Mouse (Mus musculus) common myeloid progenitor, adult 5-6 weeks (primary cell): ENCODE results near the gene Kdelr1. TPM values are rescaled to one million over a fixed set of nuclear protein-coding genes. Genes with fewer than 3 reads are reported as not detected.
"Not testable (repeated sequence)": the region's sequence is repeated elsewhere in the genome, so short reads cannot be mapped to it uniquely, and the experiment has no call there.

Experiments used
- ATAC-seq: replicated peaks from 2 replicates; pipeline ENCODE4 v1.8.0; 2016; ENCODE audit warnings: low read depth, mild to moderate bottlenecking, moderate TSS enrichment, inconsistent platforms; ENCODE audit not compliant: poor library complexity, severe bottlenecking
- total RNA-seq: library from RNA; stranded (forward); fragments of 200-1000, 187-1606 nt; gene quantifications from 2 replicates; pipeline ENCODE4 v1.2.3, GENCODE M21; 2017

The Kdelr1 gene
- total RNA-seq, 1 experiment from 2014 or later = 75.5 TPM

DNA sequence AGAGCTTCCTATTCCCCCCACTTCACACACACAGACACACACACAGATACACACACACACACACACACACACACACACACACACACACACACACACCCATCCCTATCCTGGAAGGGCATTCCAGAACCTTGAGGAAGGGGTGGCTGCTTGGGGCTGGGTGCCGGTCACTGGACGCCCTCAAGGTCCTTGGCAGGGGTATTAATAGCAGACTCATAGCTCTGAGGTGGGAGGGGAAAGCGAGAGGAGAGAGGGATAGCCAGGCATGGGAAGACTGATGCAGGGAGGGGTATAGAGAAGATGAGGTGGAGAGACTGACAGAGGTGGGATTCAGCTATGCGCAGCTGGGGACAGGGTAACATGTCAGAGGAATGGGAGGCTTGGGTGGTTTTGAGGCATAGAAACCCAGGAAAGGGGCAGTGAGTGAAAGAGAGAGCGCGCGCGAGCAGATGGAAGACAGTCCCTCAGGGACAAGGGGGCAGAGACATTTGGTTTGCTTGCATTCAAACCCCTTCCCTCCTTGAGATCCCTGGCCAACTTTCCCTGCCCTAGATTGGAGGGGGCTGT is 3.4 kb upstream of the Kdelr1 start:
- no peak for ATAC-seq

DNA sequence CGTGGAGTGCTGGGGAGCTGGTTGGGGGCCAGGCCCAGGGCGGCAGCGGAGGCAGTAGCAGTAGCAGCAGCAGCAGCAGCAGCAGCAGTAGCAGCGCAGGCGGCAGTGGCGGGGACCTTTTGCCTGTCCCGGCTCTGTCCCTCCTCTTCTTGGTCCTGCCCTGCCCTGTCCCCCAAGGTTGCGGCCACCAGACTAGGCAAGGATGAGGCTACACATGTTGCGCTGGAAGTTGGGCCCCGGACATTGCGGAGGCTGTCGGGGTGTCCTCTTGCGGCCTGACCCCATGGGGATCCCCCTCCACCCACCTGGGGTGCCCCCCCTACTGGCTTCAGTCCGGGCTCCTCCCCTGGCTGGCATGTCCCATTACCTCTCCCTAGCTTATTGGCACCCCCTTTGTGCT is 2.8 kb upstream of the Kdelr1 start:
- ATAC-seq = no peak

DNA sequence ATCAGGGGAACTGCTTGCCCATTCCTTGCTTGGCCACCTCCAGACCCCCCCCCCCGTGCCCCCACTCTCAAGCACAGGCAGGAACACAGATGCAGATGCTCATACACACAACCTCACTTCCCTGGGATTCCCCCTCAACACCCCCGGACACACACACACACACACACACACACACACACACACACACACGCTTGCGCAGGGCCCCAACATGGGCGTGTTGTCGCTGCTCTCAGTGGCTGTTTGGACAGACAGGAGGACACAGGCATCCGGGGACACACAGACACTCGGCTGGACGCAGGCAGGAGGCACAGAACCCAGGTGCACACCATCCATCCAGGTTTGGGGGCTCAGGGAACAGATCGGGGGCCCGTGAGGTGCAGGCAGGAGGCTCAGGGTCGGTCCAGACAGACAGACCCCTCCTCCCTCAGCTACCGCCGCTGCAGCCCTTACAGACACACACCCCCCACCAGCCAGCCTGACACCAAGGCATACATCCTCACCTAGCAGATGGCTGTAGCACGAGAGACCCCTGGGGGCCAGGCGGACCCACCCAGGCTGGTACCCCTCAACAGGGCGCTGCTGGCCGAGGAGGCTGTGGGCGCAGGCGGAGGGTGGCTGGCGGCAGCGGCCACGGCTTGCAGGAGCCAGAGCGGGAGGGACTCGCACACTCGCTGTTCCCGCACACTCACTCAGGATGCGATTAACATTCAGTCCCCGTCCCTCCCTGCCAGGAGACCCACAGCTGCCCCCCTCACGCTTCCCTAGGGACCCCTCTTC is 2.1 kb upstream of the Kdelr1 start:
- ATAC-seq = no peak

DNA sequence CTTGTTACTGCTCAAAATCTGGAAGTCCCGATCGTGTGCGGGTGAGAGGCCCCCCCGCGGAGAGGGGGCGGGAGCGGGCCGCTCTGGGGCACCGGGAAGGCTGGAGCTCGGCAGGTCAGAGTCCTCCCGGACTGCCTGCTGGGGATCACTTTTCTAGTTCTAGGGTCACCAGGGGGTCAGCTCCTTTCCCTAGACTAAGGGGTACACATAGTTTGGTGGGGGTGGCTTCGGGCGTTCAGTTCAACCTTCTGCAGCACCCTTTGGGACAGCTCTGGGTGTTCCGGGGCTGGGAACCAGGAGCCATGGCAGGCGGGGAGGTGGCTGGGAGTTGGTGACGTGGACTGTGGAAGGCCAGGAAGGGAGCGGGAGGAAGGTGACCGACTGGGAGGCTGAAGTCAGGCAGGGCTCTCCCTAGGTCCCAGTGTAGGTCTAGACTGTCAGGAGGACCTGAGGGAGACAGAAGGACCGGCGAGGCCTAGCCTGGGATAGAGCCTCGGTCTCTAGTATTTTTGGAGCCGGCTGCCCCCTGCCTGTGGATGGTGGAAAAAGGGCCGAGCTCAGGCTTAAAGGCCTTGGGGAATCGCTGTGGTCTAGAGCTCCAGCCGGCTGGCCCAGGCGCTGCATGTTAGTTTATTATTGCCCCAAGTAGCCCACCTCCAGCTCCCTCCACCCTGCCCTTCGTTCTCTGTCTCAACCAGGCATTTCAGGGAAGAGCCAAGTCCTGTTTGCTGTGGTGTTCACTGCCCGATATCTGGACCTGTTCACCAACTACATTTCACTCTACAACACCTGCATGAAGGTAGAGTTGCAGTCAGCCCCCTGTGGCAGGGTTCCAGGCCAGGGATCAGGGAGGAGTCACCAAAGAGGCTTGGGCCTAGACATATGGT is 732 bp downstream of the Kdelr1 start:
- ATAC-seq = peak; percentile 54

DNA sequence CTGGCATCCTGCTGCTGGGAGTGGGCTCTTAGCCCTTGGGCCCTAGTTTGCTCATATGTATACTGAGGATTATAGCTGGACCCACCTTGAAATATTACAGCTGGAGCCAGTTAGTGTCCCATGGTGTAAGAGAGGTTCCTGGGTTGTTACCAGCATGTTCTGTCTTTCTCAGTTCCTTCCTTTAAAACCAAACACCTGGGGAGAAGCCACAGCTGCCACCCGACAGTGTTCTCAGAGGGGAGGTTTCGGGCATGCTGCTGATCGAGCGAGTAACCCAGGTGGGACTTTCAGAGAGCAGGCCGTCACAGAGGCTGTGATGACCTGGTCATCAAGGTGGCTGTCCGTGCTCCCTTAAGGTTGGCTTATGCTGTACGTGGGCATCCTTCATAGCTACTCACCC is 4.3 kb downstream of the Kdelr1 start:
- no peak for ATAC-seq

DNA sequence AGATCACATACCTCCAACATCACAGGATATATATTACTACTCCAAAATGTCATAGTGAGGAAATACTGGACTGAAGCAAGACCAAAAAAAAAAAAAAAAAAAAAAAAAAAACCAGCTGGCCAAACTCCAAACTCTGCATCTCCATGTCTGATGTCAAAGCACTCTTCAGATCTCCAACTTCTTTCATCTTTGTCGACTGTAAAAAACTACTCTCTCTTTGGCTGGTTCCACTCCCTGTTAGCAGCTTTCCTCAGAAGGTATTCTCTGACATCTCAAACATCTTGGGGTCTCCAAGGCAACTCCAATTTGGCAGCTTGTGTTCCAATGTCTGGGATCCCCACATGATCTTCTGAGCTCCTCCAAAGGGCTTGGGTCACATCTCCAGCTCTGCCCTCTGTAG is 5.7 kb downstream of the Kdelr1 start, which contains the start of gene Grin2d:
Gene Grin2d, minus strand, starts transcription at position 101 of the 400 bp plus-strand sequence.
- not testable (repeated sequence) for ATAC-seq

DNA sequence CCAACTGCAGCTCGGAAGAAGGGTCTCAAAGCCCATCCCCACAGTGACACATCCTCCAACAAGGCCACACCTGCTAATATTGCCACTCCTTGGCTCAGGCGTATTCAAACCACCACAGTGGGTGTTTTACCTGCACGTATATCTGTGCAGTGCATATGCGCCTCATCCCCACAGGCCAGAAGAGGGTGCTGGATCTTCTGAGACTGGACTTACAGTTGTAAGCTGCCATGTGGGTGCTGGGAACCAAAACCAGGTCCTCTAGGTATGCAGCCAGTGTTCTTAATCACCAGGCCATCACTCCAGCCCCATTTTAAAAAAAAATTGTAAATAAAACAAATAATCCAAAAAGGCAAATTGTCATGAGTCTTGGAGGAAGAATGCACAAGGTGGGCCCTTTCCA is 8.0 kb downstream of the Kdelr1 start:
- ATAC-seq = no peak

DNA sequence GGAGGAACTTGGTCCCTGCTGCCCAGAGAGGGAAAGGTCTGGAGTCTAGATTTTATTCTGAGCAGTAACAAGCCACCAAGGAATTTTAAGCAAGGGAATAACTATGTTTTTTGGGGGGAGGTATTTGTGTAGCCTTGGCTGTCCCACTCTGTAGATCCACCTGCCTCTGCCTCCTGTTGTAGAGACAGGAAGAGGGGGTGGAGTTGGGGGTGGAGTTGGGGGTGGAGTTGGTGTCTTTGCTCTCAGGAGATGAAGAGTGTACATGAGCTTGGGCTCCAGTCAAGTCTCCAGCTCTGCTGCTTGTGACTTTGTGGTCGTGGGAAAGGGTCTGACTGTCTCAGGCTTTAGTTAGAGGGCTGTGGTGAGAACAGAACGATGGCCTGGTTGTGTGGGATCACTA is 8.4 kb downstream of the Kdelr1 start:
- ATAC-seq = no peak

DNA sequence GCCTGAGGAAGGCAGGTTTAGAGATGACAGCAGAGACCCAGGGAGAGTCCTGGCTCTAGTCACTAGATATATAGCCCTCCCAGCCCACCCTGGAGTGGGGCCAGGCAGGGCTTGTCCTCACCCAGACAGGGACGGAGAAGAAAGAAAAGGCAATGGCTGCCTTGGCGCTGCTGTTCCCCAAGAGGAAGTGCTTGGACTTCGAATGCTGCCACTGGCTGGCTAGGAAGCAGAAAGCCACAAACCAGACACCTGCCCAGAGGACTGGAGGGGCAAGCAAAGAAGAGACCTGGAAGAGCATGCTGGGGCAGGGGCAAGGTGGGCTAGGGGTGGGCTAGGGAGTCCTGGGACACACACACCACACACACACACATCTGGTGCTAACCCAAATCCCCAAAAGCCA is 14.7 kb downstream of the Kdelr1 start:
- peak; percentile 52; the same call in 1 of the 2 replicates for ATAC-seq

DNA sequence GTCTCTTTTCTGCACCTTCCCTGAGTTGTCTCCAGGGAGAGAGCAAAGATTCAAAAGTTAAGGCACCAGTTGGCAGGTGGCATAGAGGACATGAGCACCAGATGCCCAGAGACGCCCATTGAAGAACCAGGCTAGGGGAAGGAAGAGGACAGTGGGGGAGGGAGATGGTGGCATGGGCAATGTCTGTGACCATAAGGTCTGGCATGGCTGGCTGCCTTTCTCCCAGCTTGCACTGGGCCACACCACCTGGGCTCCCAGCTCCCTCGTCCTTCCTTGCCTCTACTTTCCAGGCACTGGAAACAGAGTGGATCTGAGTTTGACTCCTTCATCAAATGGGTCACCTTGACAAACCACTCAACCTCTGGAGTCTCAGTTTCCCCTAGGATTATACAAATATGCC is 20.1 kb downstream of the Kdelr1 start:
- ATAC-seq = no peak

DNA sequence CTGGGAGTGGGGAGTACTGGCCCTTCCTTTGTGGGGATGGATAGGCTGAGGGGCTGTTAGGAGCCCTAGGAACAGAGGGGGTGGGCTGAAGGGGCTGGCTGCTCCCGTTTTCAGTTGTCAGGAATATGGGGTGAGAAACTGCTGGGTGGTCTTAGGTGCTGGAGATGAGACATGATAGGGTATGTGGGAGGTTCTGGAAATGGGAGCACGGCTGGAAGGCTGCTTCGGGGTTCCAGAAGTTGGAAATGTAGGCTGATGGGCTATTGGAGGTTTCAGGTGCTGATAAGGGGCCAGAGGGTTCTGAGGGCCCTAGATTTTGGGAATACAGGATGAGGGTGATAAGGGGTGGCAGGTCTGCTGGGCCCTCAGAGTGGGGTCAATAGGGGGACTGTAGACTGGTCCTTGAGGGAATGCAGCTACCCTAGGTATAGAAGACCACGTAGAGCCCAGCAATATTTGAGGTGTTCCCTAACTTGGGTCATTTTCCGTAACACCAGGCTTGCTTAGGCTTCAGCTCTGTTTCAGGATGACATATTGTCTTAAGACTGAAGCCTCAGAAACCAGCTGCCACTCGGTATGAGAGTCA is 23.5 kb downstream of the Kdelr1 start:
- no peak for ATAC-seq

DNA sequence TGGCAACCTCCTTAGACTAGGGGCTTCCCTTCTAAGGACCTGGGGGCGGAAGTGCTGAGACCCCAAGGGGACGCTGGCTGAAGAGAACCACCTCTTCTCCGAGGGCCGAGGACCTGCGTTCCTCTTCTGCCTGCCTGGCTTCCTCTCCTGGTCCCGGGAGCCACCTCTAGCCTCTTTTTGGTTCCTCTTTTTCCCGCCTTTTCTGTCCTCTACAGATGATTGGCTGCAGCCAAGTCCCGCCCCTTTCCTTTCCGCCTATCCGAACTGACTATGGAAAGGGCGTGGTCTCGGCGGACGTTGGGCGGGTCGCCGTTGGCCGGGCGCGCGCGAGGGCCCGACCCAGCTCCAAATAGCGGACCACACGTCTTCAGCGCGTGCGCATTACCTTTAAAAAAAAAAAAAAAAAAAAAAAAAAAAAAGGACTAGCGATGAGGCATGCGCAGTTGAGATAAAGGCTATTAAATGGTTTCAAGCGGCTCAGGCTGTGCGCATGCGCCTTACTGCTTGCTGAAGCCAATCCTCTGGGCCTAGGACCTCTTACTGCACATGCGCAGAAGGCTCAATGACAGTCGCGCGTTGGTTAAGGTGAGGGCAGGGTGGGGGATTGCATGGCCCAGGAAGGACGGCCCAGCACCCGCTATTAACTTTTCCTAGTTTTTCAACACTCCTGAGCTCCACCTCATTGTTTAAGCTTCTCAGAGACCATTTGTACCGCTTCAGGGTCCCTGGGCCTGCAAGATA is 24.1 kb downstream of the Kdelr1 start, which contains the start of the genes Syngr4 and Tmem143:
Gene Syngr4, minus strand, starts transcription at position 198 of the 741 bp plus-strand sequence.
Gene Tmem143, plus strand, starts transcription at position 425 of the 741 bp plus-strand sequence.
- ATAC-seq = peak; percentile 84

DNA sequence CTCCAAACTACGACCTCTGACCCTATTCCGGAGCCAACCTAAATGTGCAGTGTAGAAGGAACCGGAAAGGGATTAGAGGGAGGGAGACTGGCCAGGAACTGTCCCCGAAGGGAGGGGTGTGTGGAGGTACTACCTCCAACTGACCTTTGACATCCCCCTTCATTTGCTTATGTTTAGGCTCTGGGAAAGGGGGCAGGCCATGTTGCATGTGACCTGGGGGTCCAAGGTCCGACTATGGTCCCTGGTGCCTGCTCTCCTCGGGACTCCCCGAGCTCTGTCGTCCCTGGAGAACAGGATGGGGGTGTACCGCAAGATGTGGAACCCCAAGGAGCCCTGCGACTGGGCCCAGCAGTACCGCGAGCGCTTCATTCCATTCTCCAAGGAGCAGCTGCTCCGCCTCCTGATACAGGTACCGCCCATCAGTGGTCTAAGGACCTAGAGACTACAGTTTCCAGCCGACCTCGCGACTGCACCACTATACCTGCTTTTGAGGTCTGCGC is 24.7 kb downstream of the Kdelr1 start:
- peak; percentile 43 for ATAC-seq

DNA sequence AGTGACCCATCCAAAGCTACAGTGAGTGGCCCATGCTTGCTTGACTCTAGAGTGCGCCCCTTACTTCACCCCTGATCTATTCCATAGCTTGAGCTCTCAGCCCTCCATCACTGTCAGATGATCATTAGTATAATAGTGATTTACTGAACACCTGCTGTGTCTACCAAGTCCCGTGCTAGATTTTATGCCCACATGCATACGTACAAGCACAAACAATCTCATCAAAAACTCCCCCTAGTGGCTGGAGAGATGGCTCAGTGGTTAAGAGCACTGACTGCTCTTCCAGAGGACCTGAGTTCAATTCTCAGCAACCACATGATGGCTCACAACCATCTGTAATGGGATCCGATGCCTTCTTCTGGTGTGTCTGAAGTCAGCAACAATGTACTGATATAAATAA is 25.6 kb downstream of the Kdelr1 start:
- not testable (repeated sequence) for ATAC-seq

DNA sequence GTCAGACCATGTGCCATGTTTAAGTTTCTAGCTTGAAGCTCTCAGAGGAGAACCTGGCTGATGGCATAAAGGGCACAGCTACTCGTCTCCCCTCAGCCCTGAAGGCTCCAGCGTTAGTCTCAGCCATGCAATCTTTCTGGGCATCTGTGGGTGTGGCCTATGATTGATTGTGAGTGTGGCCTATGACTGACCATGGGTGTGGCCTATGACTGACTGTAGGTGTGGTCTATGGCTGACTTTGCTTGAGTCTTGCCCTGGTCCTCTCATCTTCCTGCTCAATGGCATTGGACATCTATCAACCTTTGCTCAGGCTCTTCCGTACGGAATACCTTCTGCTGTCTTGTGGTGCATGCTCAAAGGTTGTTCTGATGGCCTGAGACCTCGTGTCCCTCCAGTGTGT is 29.0 kb downstream of the Kdelr1 start:
- ATAC-seq = peak; percentile 66

DNA sequence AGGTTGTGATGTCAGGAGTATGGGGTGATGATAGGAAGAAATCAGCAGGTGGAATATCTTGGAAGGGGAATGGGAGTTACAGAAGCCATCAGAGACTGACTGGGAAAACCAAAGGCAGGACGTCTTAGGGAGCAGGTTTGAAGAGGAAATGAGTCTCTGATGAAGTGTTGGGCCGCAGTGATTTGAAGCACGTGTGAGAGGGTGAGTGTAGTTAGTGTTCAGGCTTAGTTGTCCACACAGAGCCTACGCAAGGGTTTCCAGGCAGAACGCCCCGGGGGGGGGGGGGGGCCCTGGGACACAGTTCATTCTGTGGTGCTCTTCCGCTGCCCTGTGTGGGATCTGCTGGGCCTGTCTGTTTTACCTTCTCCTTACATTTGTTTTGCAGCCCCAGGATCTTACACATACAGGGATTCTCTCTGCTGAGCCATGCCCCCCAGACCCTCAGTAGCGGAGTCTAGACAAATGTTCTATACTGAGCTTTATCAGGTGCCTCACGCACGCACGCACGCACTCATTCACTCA is 30.0 kb downstream of the Kdelr1 start:
- no peak for ATAC-seq

DNA sequence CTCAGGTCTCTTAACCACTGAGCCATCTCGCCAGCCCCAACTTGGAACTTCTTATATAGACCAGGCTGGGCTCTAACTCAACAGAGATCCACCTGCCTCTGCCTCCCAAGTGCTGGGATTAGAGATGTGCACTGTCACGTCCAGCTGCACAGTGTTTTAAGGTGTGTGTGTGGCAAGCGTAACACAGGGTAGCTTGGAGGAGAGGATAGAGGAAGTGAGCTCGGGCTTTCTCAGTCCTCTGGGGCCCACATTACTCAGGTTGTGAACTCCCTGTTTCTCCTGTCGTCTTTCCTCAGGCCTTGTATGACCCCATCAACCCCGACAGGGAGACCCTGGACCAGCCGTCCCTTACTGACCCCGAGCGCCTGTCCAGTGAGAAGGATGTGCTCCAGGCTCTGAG is 34.0 kb downstream of the Kdelr1 start:
- no peak for ATAC-seq

DNA sequence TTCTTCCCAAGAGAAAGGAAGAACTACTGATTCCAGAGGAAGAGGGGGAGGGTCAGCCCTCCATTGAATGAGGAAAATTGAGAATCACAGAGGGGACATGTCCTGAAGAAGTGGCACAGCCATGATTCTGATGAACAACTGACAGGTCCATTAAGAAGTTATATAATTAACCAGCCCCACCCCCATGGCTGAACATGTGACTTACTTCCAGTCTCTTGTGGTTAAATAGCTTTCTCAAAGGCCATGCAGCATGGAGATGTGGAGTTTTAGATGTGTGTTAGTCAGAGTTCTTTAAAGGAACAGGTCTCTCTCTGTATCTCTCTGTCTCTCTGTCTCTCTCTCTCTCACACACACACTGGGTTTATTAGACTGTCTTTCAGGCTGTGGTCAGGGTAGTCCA is 35.8 kb downstream of the Kdelr1 start:
- peak; percentile 58 for ATAC-seq

DNA sequence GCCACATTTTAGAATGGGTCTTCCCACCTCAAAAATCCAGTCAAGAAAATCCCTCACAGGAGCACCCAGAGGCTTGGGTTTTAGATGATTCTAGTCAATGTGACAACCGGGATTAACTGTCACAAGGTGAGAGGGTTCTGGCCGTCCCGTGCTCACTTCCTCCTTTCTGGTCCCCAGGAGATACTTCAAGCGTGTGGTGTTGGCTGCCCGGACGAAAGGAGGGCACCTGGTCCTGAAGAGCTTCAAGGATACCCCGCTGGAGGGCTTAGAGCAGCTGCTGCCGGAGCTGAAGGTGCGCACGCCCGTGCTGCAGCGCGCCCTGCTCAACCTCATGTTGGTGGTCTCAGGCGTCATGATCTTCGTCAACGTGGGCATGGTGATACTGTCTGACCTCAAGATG is 36.6 kb downstream of the Kdelr1 start:
- ATAC-seq = no peak
